Mouse (Mus musculus): Measurements from ENCODE around the gene Aplp2.

GRCm38 (mm10) chr9:31258237-31258636 is 46.6 kb upstream of the Aplp2 start:
- TF ChIP-seq CTCF (IDR thresholded peaks at IDR 0.05; ENCODE audit: low read depth, low read length), result no peak
- TF ChIP-seq POLR2A (IDR thresholded peaks at IDR 0.05; ENCODE audit: extremely low read depth, insufficient read depth, low read length), result no peak
